In the genomic region with DNA sequence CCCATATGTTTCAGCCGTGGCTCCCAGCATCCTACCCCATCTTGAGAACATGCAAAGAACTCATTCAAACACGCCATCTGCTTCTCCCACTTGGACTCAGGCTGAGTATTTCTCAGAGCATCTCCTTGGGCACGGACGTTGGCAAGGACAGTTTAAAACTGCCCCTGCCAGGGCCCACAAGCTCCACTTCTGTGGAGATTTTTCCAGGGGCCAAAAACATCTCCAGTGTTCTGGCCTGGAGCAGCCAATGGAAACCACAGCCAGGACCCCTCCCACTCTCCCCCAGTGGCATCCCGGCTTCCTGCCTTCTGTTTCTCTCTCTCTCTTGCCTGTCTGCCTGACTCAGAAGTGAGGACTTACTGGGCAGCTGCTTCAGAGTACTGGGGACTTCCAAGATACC, we compare ENCODE assay signal across 23 mouse cellular contexts. TPM values are rescaled to one million over a fixed set of nuclear protein-coding genes. Genes with fewer than 3 reads are reported as not detected.
DNase-seq lines count a peak whose midpoint lies in the region; ATAC-seq and TF ChIP-seq lines count a peak whose summit lies in the region.
"Had no signal": no experiment of that assay in that cellular context is flagged by ENCODE, and none has a peak within 500 bp of the region (broad histone marks: within the 10 kb centered on the region; RNA-seq: fewer than 3 reads in every experiment).

A gene (plus strand): TSS at position 316 of the 400 bp plus-strand sequence.

- no peak within 1 kb of the TSS for H3K4me3 ChIP-seq in hindbrain, postnatal 0 days (ENCODE audit: low read length)
- no peak within 1 kb of the TSS for H3K4me3 ChIP-seq in hindbrain, embryonic 14.5 days (replicated peaks; ENCODE audit: low read length)
- H3K4me3 ChIP-seq: embryonic facial prominence, embryonic 12.5 days; intestine, embryonic 15.5 days; kidney, embryonic 15.5 days; limb, embryonic 13.5 days; liver, embryonic 15.5 days; myocyte had no signal

- DNase-seq in cerebellum, adult 9-11 months = peak; percentile 20
- peak; percentile 40 for DNase-seq in hindbrain, postnatal 0 days (ENCODE audit: low spot score)
- DNase-seq in hindbrain, embryonic 14.5 days (ENCODE audit: low spot score) = no peak
- peak; percentile 44 for DNase-seq in brain, embryonic 14.5 days (ENCODE audit: low read depth)
- peak; percentile 24 to 27 for DNase-seq in layer of hippocampus, postnatal 36 days
- no peak for DNase-seq in gastrocnemius, postnatal 10 days
- no peak for DNase-seq in embryo, embryonic 10.5 days (ENCODE audit: low spot score)
- DNase-seq: adrenal gland, postnatal 36 days; cerebellum, postnatal 25 days; gastrocnemius, postnatal 14 days; heart, postnatal 36 days; lung, postnatal 14 days; thymus, adult 2 months had no signal

- H3K27ac ChIP-seq in hindbrain, postnatal 0 days = peak within 1 kb of the TSS; percentile 22; the same call in 1 of the 2 replicates
- no peak within 1 kb of the TSS for H3K27ac ChIP-seq in hindbrain, embryonic 14.5 days
- H3K27ac ChIP-seq: embryonic facial prominence, embryonic 12.5 days; intestine, embryonic 15.5 days; kidney, embryonic 15.5 days; limb, embryonic 13.5 days; liver, embryonic 15.5 days had no signal

- no peaks in the 10 kb centered on the region for H3K36me3 ChIP-seq in hindbrain, postnatal 0 days (ENCODE audit: insufficient read depth, low read length)
- no peaks in the 10 kb centered on the region for H3K36me3 ChIP-seq in hindbrain, embryonic 14.5 days (replicated peaks; ENCODE audit: control insufficient read depth, insufficient read depth)
- H3K36me3 ChIP-seq: embryonic facial prominence, embryonic 12.5 days; intestine, embryonic 15.5 days; kidney, embryonic 15.5 days; limb, embryonic 13.5 days; liver, embryonic 15.5 days had no signal

- H3K9me3 ChIP-seq in hindbrain, postnatal 0 days (ENCODE audit: low read length) = no peaks in the 10 kb centered on the region
- H3K9me3 ChIP-seq in hindbrain, embryonic 14.5 days (ENCODE audit: control insufficient read depth, low read length) = no peaks in the 10 kb centered on the region
- H3K9me3 ChIP-seq: embryonic facial prominence, embryonic 12.5 days; intestine, embryonic 15.5 days; kidney, embryonic 15.5 days; limb, embryonic 13.5 days; liver, embryonic 15.5 days had no signal

- H3K4me1 ChIP-seq in hindbrain, postnatal 0 days (ENCODE audit: insufficient read depth, low read length) = peaks cover 6% of the 10 kb centered on the region; the same call in 1 of the 2 replicates
- no peaks in the 10 kb centered on the region for H3K4me1 ChIP-seq in hindbrain, embryonic 14.5 days (replicated peaks; ENCODE audit: control insufficient read depth, insufficient read depth, low read length)
- H3K4me1 ChIP-seq: kidney, embryonic 15.5 days; liver, embryonic 15.5 days had no signal

- WGBS in hindbrain, postnatal 0 days = 53% methylated on average over 5 of the region's 5 CpGs
- 74% methylated on average over 5 of the region's 5 CpGs for WGBS in hindbrain, embryonic 14.5 days

- H3K27me3 ChIP-seq in hindbrain, postnatal 0 days (ENCODE audit: insufficient read depth, low read length) = no peaks in the 10 kb centered on the region
- no peaks in the 10 kb centered on the region for H3K27me3 ChIP-seq in hindbrain, embryonic 14.5 days (ENCODE audit: control insufficient read depth, insufficient read depth, low read length)
- H3K27me3 ChIP-seq: embryonic facial prominence, embryonic 12.5 days; intestine, embryonic 15.5 days; kidney, embryonic 15.5 days; limb, embryonic 13.5 days; liver, embryonic 15.5 days had no signal

- no peak for TF ChIP-seq CTCF in hindbrain, postnatal 0 days (IDR thresholded peaks at IDR 0.05; ENCODE audit: low read depth)
- no peak for TF ChIP-seq CTCF in brain, embryonic 14.5 days (IDR thresholded peaks at IDR 0.05; ENCODE audit: borderline replicate concordance, extremely low read depth, insufficient read depth, insufficient read length)

- H3K9ac ChIP-seq in hindbrain, postnatal 0 days (replicated peaks; ENCODE audit: low read length) = no peak within 1 kb of the TSS
- no peak within 1 kb of the TSS for H3K9ac ChIP-seq in hindbrain, embryonic 14.5 days
- H3K9ac ChIP-seq: embryonic facial prominence, embryonic 12.5 days; intestine, embryonic 15.5 days; kidney, embryonic 15.5 days; limb, embryonic 13.5 days; liver, embryonic 15.5 days had no signal

- no peak within 1 kb of the TSS for H3K4me2 ChIP-seq in hindbrain, postnatal 0 days (ENCODE audit: low read depth, low read length)
- no peak within 1 kb of the TSS for H3K4me2 ChIP-seq in hindbrain, embryonic 14.5 days (replicated peaks)
- H3K4me2 ChIP-seq: embryonic facial prominence, embryonic 12.5 days; heart, embryonic 11.5 days; intestine, embryonic 15.5 days; kidney, embryonic 15.5 days; limb, embryonic 13.5 days; liver, embryonic 15.5 days had no signal

- no peak for ATAC-seq in cerebellum, adult (ENCODE audit: insufficient number of reproducible peaks, low FRiP score, low TSS enrichment)
- ATAC-seq in hindbrain, postnatal 0 days = peak; percentile 35; the same call in 1 of the 2 replicates
- ATAC-seq in hindbrain, embryonic 14.5 days (ENCODE audit: low FRiP score) = no peak
- ATAC-seq: activated CD4-positive, CD25-positive, alpha-beta regulatory T cell, adult 4 months; intestine, embryonic 15.5 days had no signal

- TF ChIP-seq POLR2A in brain, embryonic 14.5 days (IDR thresholded peaks at IDR 0.05; ENCODE audit: borderline replicate concordance, extremely low read depth, insufficient read depth, insufficient read length, poor library complexity, severe bottlenecking) = no peak

RNA-seq across cellular contexts. Expression of the gene that starts here (rescaled TPM):
- 11.9 and 13.2 TPM in 2 replicates for total RNA-seq in hindbrain, postnatal 0 days (2014; rRNA removed)
- polyA plus RNA-seq in hindbrain, postnatal 0 days (2015; fragmentation: Nextera tagmentation; extraction: Ambion mirVana) = 5.3 and 6.2 TPM in 2 replicates
- polyA plus RNA-seq in hindbrain, embryonic 14.5 days (2014; fragmentation: Nextera tagmentation; extraction: Ambion mirVana) = 1.4 TPM in 2 replicates
- polyA plus RNA-seq in brain, embryonic 14.5 days (2012; rRNA removed) = 0.59 and 0.71 TPM in 2 replicates
- 1 to 10 TPM; 3.0 to 3.8 TPM for total RNA-seq in layer of hippocampus, postnatal 36 days (2021)
- under 1 TPM in 1 of 2 experiments, not detected in 1; 0.75 TPM for total RNA-seq in gastrocnemius, postnatal 10 days (2021)
- total RNA-seq: adrenal gland, postnatal 36 days; heart, postnatal 36 days; neutrophil, adult 5-6 weeks had no signal
- polyA plus RNA-seq: activated CD4-positive, CD25-positive, alpha-beta regulatory T cell, adult 4 months; embryonic facial prominence, embryonic 12.5 days; heart, embryonic 11.5 days; intestine, embryonic 15.5 days; kidney, embryonic 15.5 days had no signal

Comparison
In these comparisons a context has a peak if more than half of its experiments do, and no peak if none do; other contexts are left out.
1. DNase-seq: peak in cerebellum, adult 9-11 months (single experiment), hindbrain, postnatal 0 days (single experiment) and layer of hippocampus, postnatal 36 days (2 of 2); none in hindbrain, embryonic 14.5 days (single experiment), gastrocnemius, postnatal 10 days (single experiment) and embryo, embryonic 10.5 days (single experiment).
2. Peak in DNase-seq in brain, embryonic 14.5 days; RNA of the gene not detected or under 1 TPM.